Mouse (Mus musculus) stomach, embryonic 15.5 days (tissue): ENCODE results near the gene Ptprn2. TPM values are rescaled to one million over a fixed set of nuclear protein-coding genes. Genes with fewer than 3 reads are reported as not detected.
A peak's percentile ranks its signal among the peaks of the same experiment; 100 is the strongest.

Experiments
- ATAC-seq: fragments of 200-750 bp; cut with Nextera tagmentation; 2 replicates; pipeline ENCODE4 v1.8.0; 2017; ENCODE audit warnings: low read depth, moderate number of reproducible peaks, moderate TSS enrichment; ENCODE audit not compliant: insufficient read depth, low FRiP score
- H3K27ac ChIP-seq: fragments of 300-500 bp; sonication (generic); 2 replicates; pipeline ENCODE4 v1.5.1; 2015; ENCODE audit warnings: mild to moderate bottlenecking, inconsistent platforms
- H3K27me3 ChIP-seq: fragments of 300-500 bp; sonication (generic); replicated peaks from 2 replicates; pipeline ENCODE4 v1.6.1; 2015; ENCODE audit warnings: inconsistent platforms
- H3K36me3 ChIP-seq: fragments of 300-500 bp; sonication (generic); 2 replicates; pipeline ENCODE4 v1.6.1; 2015; ENCODE audit warnings: inconsistent platforms
- H3K4me1 ChIP-seq: fragments of 300-500 bp; sonication (generic); 2 replicates; pipeline ENCODE4 v1.6.1; 2015; ENCODE audit warnings: inconsistent platforms
- H3K4me2 ChIP-seq: fragments of 300-500 bp; sonication (generic); 2 replicates; pipeline ENCODE4 v1.6.1; 2015; ENCODE audit warnings: mild to moderate bottlenecking, inconsistent platforms
- H3K4me3 ChIP-seq: fragments of 300-500 bp; sonication (generic); replicated peaks from 2 replicates; pipeline ENCODE4 v1.5.1; 2015; ENCODE audit warnings: inconsistent platforms
- H3K9ac ChIP-seq: fragments of 300-500 bp; sonication (generic); 2 replicates; pipeline ENCODE4 v1.6.1; 2015; ENCODE audit warnings: inconsistent platforms
- H3K9me3 ChIP-seq: fragments of 300-500 bp; sonication (generic); 2 replicates; pipeline ENCODE4 v1.6.1; 2016; ENCODE audit warnings: inconsistent platforms
- WGBS: fragments of 180-500 bp; shearing (Covaris S2); methylation state at CpG from one replicate; pipeline ENCODE4 v1.1.7; 2015; 5-methylcytosine and 5-hydroxymethylcytosine counted together
- polyA plus RNA-seq: library from polyadenylated mRNA; unstranded; fragments of >200 nt; fragmentation: Nextera tagmentation; extraction: Ambion mirVana; gene quantifications from 2 replicates; pipeline ENCODE4 v1.2.1, GENCODE M21; 2015

The Ptprn2 gene
- polyA plus RNA-seq, 1 experiment from 2014 or later, result 3.7 TPM

DNA sequence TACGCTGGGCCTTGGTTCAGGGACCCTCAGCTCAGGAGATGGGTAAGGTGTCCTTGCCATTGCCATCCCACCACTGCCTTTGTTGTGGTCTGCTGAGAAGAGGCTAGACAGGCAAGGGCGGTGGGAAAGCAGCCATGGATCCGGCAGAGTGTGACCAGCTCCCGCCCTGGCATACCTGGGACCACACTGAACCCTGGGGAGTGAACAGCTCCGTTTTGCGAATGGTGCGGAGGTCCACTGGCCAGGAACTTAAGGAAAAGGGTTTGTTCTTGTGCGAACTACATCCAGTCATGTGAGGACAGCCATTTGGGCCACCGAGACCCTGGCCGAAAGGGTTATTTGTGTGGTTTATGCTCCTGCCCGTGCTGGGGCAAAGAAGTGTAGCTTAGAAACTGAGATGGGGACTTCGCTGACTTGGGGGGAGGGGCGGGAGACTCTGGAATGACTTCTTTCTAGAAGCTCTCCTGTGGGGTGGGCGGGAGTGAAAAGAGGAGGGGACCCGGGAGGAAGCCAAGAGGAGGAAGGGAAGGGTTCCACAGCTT is 674.2 kb downstream of the Ptprn2 start:
- 8% methylated on average over 15 of the region's 15 CpGs for WGBS
- Histone ChIP-seq H3K36me3 (no peaks in the 10 kb centered on the region), H3K9ac (0 out of 2 replicates have a peak overlapping the region, but pooled peaks have one; percentile 9), H3K4me3 (peak overlapping the region; percentile 19; the same call in 1 of the 2 replicates), H3K4me1 (peaks cover 15% of the 10 kb centered on the region), H3K4me2 (peak overlapping the region; percentile 47), H3K27ac (no peak overlapping the region), H3K9me3 (no peaks in the 10 kb centered on the region), H3K27me3 (peaks cover 68% of the 10 kb centered on the region)
- ATAC-seq, result no peak

GRCm38 (mm10) chr12:117160211-117160891 is 674.8 kb downstream of the Ptprn2 start:
- Histone ChIP-seq H3K27ac (no peak overlapping the region), H3K9me3 (no peaks in the 10 kb centered on the region), H3K27me3 (peaks cover 62% of the 10 kb centered on the region), H3K4me2 (peak overlapping the region; percentile 47), H3K4me3 (peak overlapping the region; percentile 19), H3K4me1 (peaks cover 10% of the 10 kb centered on the region), H3K36me3 (no peaks in the 10 kb centered on the region), H3K9ac (0 out of 2 replicates have a peak overlapping the region, but pooled peaks have one; percentile 9)
- no peak for ATAC-seq
- 6% methylated on average over 30 of the region's 30 CpGs for WGBS

DNA sequence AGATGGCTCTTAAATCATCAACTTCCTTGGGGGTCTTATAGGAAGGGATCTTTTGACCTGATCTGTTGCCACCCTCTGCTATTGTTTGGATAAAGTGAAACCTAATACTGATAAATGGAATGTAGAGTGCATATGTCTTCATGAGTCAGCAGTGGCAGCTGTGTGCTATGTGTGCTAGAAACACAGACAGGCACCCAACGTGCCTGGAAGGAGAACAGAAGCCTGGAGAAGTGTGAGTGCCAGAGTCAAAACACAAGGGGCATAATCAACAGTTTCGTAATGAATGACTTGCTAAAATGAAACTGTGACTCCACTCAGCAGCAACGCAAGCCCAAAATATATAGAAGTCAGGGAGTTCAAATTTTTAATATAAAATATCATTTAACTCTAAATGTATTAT is 676.7 kb downstream of the Ptprn2 start:
- H3K4me3 ChIP-seq, result no peak overlapping the region
- no peaks in the 10 kb centered on the region for H3K36me3 ChIP-seq
- ATAC-seq, result no peak
- WGBS, result 51% methylated on average over 3 of the region's 3 CpGs
- no peak overlapping the region for H3K27ac ChIP-seq
- peaks cover 10% of the 10 kb centered on the region for H3K4me1 ChIP-seq
- no peaks in the 10 kb centered on the region for H3K9me3 ChIP-seq
- no peak overlapping the region for H3K9ac ChIP-seq
- H3K27me3 ChIP-seq, result peaks cover 50% of the 10 kb centered on the region
- H3K4me2 ChIP-seq, result no peak overlapping the region

DNA sequence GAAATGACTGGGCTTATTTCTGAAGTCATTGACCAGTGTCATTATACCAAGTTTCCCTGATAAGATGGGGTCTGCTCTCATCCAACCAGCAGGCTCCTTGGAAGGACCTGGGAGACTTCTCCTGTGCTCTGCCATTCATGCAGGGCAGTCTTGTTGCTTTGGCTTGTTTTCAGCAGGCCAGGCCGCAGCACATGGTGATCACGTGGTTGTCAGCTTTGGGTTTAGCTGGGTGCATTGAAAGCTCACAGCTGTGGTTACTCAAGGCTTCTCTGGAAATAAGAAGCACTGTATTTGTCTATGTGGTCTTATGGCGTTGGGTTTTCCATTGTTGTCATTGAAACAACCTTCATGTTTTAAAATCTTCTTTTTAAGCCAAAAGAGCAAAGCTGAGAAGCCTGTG is 678.3 kb downstream of the Ptprn2 start:
- H3K4me2 ChIP-seq, result no peak overlapping the region
- no peaks in the 10 kb centered on the region for H3K36me3 ChIP-seq
- WGBS, result 40% methylated on average over 3 of the region's 3 CpGs
- ATAC-seq, result no peak
- H3K4me1 ChIP-seq, result peaks cover 10% of the 10 kb centered on the region
- no peak overlapping the region for H3K9ac ChIP-seq
- no peak overlapping the region for H3K27ac ChIP-seq
- no peaks in the 10 kb centered on the region for H3K9me3 ChIP-seq
- no peak overlapping the region for H3K4me3 ChIP-seq
- peaks cover 34% of the 10 kb centered on the region for H3K27me3 ChIP-seq

DNA sequence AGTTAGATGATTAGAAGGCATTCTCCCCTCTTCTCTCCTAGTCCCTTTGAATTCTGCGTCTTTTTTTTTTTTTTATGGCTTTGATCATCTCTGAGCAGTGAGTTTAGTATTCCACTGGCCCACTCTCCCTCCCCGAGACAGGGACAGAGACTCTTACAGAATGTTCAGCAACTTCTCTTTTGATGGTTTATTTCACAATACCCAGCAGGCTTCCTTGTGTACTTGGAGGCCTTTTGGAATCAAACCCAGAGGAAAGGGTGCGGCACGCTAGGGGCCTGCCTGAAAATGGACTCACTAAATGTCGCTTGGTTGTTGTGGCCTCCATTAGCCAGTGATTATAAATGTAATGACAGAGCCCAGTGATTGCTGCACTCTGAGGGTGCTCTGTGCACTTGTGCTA is 680.7 kb downstream of the Ptprn2 start:
- peaks cover 10% of the 10 kb centered on the region for H3K27me3 ChIP-seq
- 82% methylated on average over 5 of the region's 5 CpGs for WGBS
- no peak for ATAC-seq

DNA sequence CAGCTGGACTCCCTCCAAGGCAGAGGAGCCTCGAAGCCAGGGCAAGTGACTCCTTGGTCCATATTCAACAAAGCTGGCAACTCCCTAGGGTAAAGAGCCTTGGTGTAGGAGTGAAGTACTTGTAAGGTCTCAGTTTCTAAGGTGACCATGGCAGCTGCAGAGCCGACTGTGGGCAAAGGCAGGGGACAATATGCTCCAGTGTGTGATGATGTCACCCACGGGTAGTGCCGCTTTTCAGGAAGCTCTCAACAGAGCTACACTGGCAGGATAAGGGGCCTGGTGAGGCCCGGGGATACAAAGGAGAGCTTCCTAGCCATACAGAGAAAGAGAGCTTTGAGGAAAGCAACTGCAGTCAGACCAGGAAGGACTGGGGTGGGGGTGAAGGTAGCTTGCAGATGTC is 684.1 kb downstream of the Ptprn2 start:
- no peak overlapping the region for H3K4me3 ChIP-seq

More for the DNA sequence above, 680.7 kb downstream of the Ptprn2 start:
- Histone ChIP-seq H3K9me3 (no peaks in the 10 kb centered on the region), H3K27ac (no peak overlapping the region), H3K4me2 (no peak overlapping the region), H3K4me3 (no peak overlapping the region), H3K9ac (no peak overlapping the region), H3K36me3 (no peaks in the 10 kb centered on the region), H3K4me1 (peaks cover 2% of the 10 kb centered on the region; the same call in 1 of the 2 replicates)

DNA sequence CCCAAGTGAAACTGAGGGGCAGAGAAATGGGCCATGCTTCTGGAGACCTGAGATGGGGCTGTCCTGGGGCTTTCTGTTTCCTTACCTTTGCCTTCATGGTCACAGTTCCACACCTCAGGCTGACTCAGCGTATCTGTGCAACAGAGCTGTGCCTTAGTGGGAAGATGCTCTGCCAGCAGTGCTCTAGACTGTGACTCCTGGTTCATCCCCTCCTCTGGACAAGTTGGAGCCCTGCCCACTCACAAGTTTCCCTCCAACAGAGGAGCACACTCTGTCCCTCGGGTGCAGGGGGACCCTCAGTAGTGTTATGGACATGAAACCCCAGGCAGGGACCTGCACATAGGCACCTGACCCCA is 687.0 kb downstream of the Ptprn2 start:
- Histone ChIP-seq H3K36me3 (no peaks in the 10 kb centered on the region), H3K4me2 (no peak overlapping the region), H3K9ac (no peak overlapping the region), H3K27me3 (no peaks in the 10 kb centered on the region), H3K4me1 (peaks cover 7% of the 10 kb centered on the region; the same call in 1 of the 2 replicates), H3K27ac (no peak overlapping the region), H3K9me3 (no peaks in the 10 kb centered on the region), H3K4me3 (no peak overlapping the region)
- WGBS, result 69% methylated on average over 2 of the region's 2 CpGs
- ATAC-seq, result peak; percentile 50; the same call in 1 of the 2 replicates

More for the DNA sequence above, 684.1 kb downstream of the Ptprn2 start:
- Histone ChIP-seq H3K36me3 (no peaks in the 10 kb centered on the region), H3K9me3 (no peaks in the 10 kb centered on the region), H3K4me2 (no peak overlapping the region), H3K27ac (no peak overlapping the region), H3K9ac (no peak overlapping the region), H3K4me1 (peaks cover 7% of the 10 kb centered on the region; the same call in 1 of the 2 replicates), H3K27me3 (no peaks in the 10 kb centered on the region)
- 49% methylated on average over 5 of the region's 5 CpGs for WGBS
- no peak for ATAC-seq

GRCm38 (mm10) chr12:117172885-117173529 is 687.5 kb downstream of the Ptprn2 start:
- ATAC-seq, result peak; percentile 22
- H3K9me3 ChIP-seq, result no peaks in the 10 kb centered on the region
- H3K4me1 ChIP-seq, result peaks cover 7% of the 10 kb centered on the region; the same call in 1 of the 2 replicates
- H3K27ac ChIP-seq, result no peak overlapping the region
- no peak overlapping the region for H3K4me2 ChIP-seq
- H3K9ac ChIP-seq, result no peak overlapping the region
- no peak overlapping the region for H3K4me3 ChIP-seq
- H3K36me3 ChIP-seq, result no peaks in the 10 kb centered on the region
- WGBS, result 32% methylated on average over 11 of the region's 11 CpGs
- no peaks in the 10 kb centered on the region for H3K27me3 ChIP-seq

- Histone ChIP-seq H3K4me2 (no peak overlapping the region), H3K4me3 (no peak overlapping the region), H3K27ac (no peak overlapping the region), H3K27me3 (no peaks in the 10 kb centered on the region), H3K4me1 (peaks cover 7% of the 10 kb centered on the region; the same call in 1 of the 2 replicates), H3K36me3 (no peaks in the 10 kb centered on the region), H3K9ac (no peak overlapping the region), H3K9me3 (no peaks in the 10 kb centered on the region)
- ATAC-seq, result no peak
- WGBS, result 50% methylated on average over 3 of the region's 3 CpGs
Observed at GRCm38 (mm10) chr12:117174189-117174588, 688.7 kb downstream of the Ptprn2 start.

GRCm38 (mm10) chr12:117175072-117175681 is 689.7 kb downstream of the Ptprn2 start:
- no peaks in the 10 kb centered on the region for H3K27me3 ChIP-seq
- no peaks in the 10 kb centered on the region for H3K36me3 ChIP-seq
- H3K9me3 ChIP-seq, result no peaks in the 10 kb centered on the region
- ATAC-seq, result no peak
- no peak overlapping the region for H3K4me2 ChIP-seq
- H3K27ac ChIP-seq, result no peak overlapping the region
- peaks cover 7% of the 10 kb centered on the region; the same call in 1 of the 2 replicates for H3K4me1 ChIP-seq
- H3K9ac ChIP-seq, result no peak overlapping the region
- no peak overlapping the region for H3K4me3 ChIP-seq
- WGBS, result 77% methylated on average over 15 of the region's 15 CpGs

GRCm38 (mm10) chr12:117176259-117176823 is 690.8 kb downstream of the Ptprn2 start:
- WGBS, result 81% methylated on average over 13 of the region's 13 CpGs
- 0 out of 2 replicates have a peak, but pooled peaks cover 4% of the 10 kb centered on the region for H3K4me1 ChIP-seq
- H3K4me2 ChIP-seq, result no peak overlapping the region
- H3K9me3 ChIP-seq, result no peaks in the 10 kb centered on the region
- no peaks in the 10 kb centered on the region for H3K36me3 ChIP-seq
- no peaks in the 10 kb centered on the region for H3K27me3 ChIP-seq
- no peak for ATAC-seq
- H3K9ac ChIP-seq, result no peak overlapping the region
- no peak overlapping the region for H3K4me3 ChIP-seq
- H3K27ac ChIP-seq, result no peak overlapping the region
